Mouse (Mus musculus) hindbrain, embryonic 14.5 days (tissue): ENCODE measurements around the gene Tiprl. TPM values are rescaled to one million over a fixed set of nuclear protein-coding genes. Genes with fewer than 3 reads are reported as not detected.

Experiments
- ATAC-seq: fragments of 200-750 bp; cut with Nextera tagmentation; 2 replicates; pipeline ENCODE4 v1.8.0; 2017; ENCODE audit warnings: moderate number of reproducible peaks, mild to moderate bottlenecking, moderate TSS enrichment, moderate library complexity; ENCODE audit not compliant: low FRiP score
- DNase-seq: peaks from one replicate; pipeline ENCODE4 v3.0.0-alpha.2; 2015; ENCODE audit warnings: low spot score
- H3K27ac ChIP-seq: fragments of 300-500 bp; sonication (generic); 2 replicates; pipeline ENCODE4 v1.5.1; 2014; ENCODE audit warnings: mild to moderate bottlenecking, moderate library complexity
- H3K27me3 ChIP-seq: fragments of 300-500 bp; sonication (generic); 2 replicates; pipeline ENCODE4 v1.6.1; 2014; ENCODE audit warnings: mild to moderate bottlenecking, low read length, mixed read lengths; ENCODE audit not compliant: control insufficient read depth, insufficient read depth
- H3K36me3 ChIP-seq: fragments of 300-500 bp; sonication (generic); replicated peaks from 2 replicates; pipeline ENCODE4 v1.6.1; 2014; ENCODE audit not compliant: control insufficient read depth, insufficient read depth
- H3K4me1 ChIP-seq: fragments of 300-500 bp; sonication (generic); replicated peaks from 2 replicates; pipeline ENCODE4 v1.6.1; 2014; ENCODE audit warnings: antibody characterized with exemption, low read length, mixed read lengths; ENCODE audit not compliant: control insufficient read depth, insufficient read depth
- H3K4me2 ChIP-seq: fragments of 300-500 bp; sonication (generic); replicated peaks from 2 replicates; pipeline ENCODE4 v1.6.1; 2014; ENCODE audit warnings: mild to moderate bottlenecking, moderate library complexity
- H3K4me3 ChIP-seq: fragments of 300-500 bp; sonication (generic); replicated peaks from 2 replicates; pipeline ENCODE4 v1.5.1; 2014; ENCODE audit warnings: mild to moderate bottlenecking, low read length
- H3K9ac ChIP-seq: fragments of 300-500 bp; sonication (generic); 2 replicates; pipeline ENCODE4 v1.6.1; 2014
- H3K9me3 ChIP-seq: fragments of 300-500 bp; sonication (generic); 2 replicates; pipeline ENCODE4 v1.6.1; 2016; ENCODE audit warnings: low read length; ENCODE audit not compliant: control insufficient read depth
- WGBS: fragments of 180-500 bp; shearing (Covaris S2); extraction: QIAGEN DNeasy Blood & Tissue Kit; methylation state at CpG from one replicate; pipeline ENCODE4 v1.1.7; 2014; 5-methylcytosine and 5-hydroxymethylcytosine counted together
- polyA plus RNA-seq: library from polyadenylated mRNA; unstranded; fragments of >200 nt; fragmentation: Nextera tagmentation; extraction: Ambion mirVana; gene quantifications from 2 replicates; pipeline ENCODE4 v1.2.1, GENCODE M21; 2014

The Tiprl gene
- polyA plus RNA-seq, 1 experiment from 2014 or later, result 136 TPM

GRCm38 (mm10) chr1:165171277-165171676 lies 65.5 kb downstream of the Tiprl start:
- Histone ChIP-seq H3K27ac (no peak overlapping the region), H3K27me3 (no peaks in the 10 kb centered on the region), H3K9ac (no peak overlapping the region), H3K4me2 (no peak overlapping the region), H3K4me1 (no peaks in the 10 kb centered on the region), H3K4me3 (no peak overlapping the region), H3K36me3 (no peaks in the 10 kb centered on the region), H3K9me3 (no peaks in the 10 kb centered on the region)
- DNase-seq (no peak), ATAC-seq (no peak)
- 81% methylated on average over 7 of the region's 8 CpGs for WGBS

- Histone ChIP-seq H3K27me3 (no peaks in the 10 kb centered on the region), H3K4me1 (no peaks in the 10 kb centered on the region), H3K4me2 (no peak overlapping the region), H3K27ac (no peak overlapping the region), H3K9me3 (no peaks in the 10 kb centered on the region), H3K9ac (no peak overlapping the region), H3K4me3 (no peak overlapping the region), H3K36me3 (no peaks in the 10 kb centered on the region)
- DNase-seq (no peak), ATAC-seq (no peak)
- 80% methylated on average over 5 of the region's 5 CpGs for WGBS
Observed at GRCm38 (mm10) chr1:165170157-165170556, 66.6 kb downstream of the Tiprl start.

GRCm38 (mm10) chr1:165169462-165169861 lies 67.3 kb downstream of the Tiprl start:
- Histone ChIP-seq H3K4me3 (no peak overlapping the region), H3K27me3 (no peaks in the 10 kb centered on the region), H3K9me3 (no peaks in the 10 kb centered on the region), H3K4me1 (no peaks in the 10 kb centered on the region), H3K36me3 (no peaks in the 10 kb centered on the region), H3K4me2 (no peak overlapping the region), H3K27ac (no peak overlapping the region), H3K9ac (no peak overlapping the region)
- ATAC-seq, result no peak
- DNase-seq, result no peak
- 83% methylated on average over 3 of the region's 3 CpGs for WGBS

- 85% methylated on average over 6 of the region's 6 CpGs for WGBS
- H3K9ac ChIP-seq, result no peak overlapping the region
Observed at GRCm38 (mm10) chr1:165164920-165165319, 71.9 kb downstream of the Tiprl start.

More at GRCm38 (mm10) chr1:165164920-165165319, 71.9 kb downstream of the Tiprl start:
- no peak for ATAC-seq
- Histone ChIP-seq H3K36me3 (no peaks in the 10 kb centered on the region), H3K9me3 (no peaks in the 10 kb centered on the region), H3K27me3 (no peaks in the 10 kb centered on the region), H3K27ac (no peak overlapping the region), H3K4me3 (no peak overlapping the region), H3K4me2 (no peak overlapping the region), H3K4me1 (no peaks in the 10 kb centered on the region)
- DNase-seq, result no peak

Other genes starting within 250 kb of the Tiprl start
- not detected in 2 replicates for gene Tbx19, start 76.2 kb downstream of the Tiprl start, polyA plus RNA-seq
- 8.0 and 9.3 TPM in 2 replicates for gene Sft2d2, start 42.6 kb downstream of the Tiprl start, polyA plus RNA-seq
- 3.6 and 4.6 TPM in 2 replicates for gene Gpr161, start 58.8 kb upstream of the Tiprl start, polyA plus RNA-seq
- 17.0 and 23.0 TPM in 2 replicates for gene Dcaf6, start 223.5 kb upstream of the Tiprl start, polyA plus RNA-seq
- 229 and 244 TPM in 2 replicates for gene Mpc2, start 223.6 kb upstream of the Tiprl start, polyA plus RNA-seq
- gene Adcy10, start 248.2 kb upstream of the Tiprl start, polyA plus RNA-seq, result 0.21 and 0.79 TPM in 2 replicates